Mouse (Mus musculus): ENCODE measurements around the gene Rpl13. TPM values are rescaled to one million over a fixed set of nuclear protein-coding genes. Genes with fewer than 3 reads are reported as not detected.

The Rpl13 gene
- total and polyA plus RNA-seq, 3 experiments: 1,306 to 3,113 TPM; not detected in 1

GRCm38 (mm10) chr8:123122670-123123069, 20.5 kb downstream of the Rpl13 start:
- H3K27me3 ChIP-seq (ENCODE audit: control insufficient read depth in 1 of 2, insufficient read depth in 2 of 2, low read length in 2 of 2): no peaks in the 10 kb centered on the region
- no peak for DNase-seq (ENCODE audit: low read depth, low spot score)
- TF ChIP-seq UBTF (IDR thresholded peaks at IDR 0.05; ENCODE audit: borderline replicate concordance, insufficient read depth, low read depth, low read length) (no peak), ZNF384 (IDR thresholded peaks at IDR 0.05; ENCODE audit: low read depth, low read length) (no peak), NELFE (IDR thresholded peaks at IDR 0.05; ENCODE audit: low read depth, low read length) (no peak), POLR2AphosphoS2 (IDR thresholded peaks at IDR 0.05; ENCODE audit: low read length) (no peak), SMC3 (IDR thresholded peaks at IDR 0.05; ENCODE audit: low read depth, low read length) (no peak), MYB (IDR thresholded peaks at IDR 0.05; ENCODE audit: low read depth, low read length) (no peak), MYC (IDR thresholded peaks at IDR 0.05; ENCODE audit: low read depth, low read length) (no peak), TCF12 (IDR thresholded peaks at IDR 0.05; ENCODE audit: low read depth, low read length) (no peak), RAD21 (IDR thresholded peaks at IDR 0.05; ENCODE audit: low read depth, low read length) (no peak), USF2 (IDR thresholded peaks at IDR 0.05; ENCODE audit: borderline replicate concordance in 1 of 2, insufficient read depth in 1 of 2, low read depth in 1 of 2, low read length in 2 of 2) (no peak)
- H3K9ac ChIP-seq (ENCODE audit: control insufficient read depth, low read depth, low read length, poor library complexity, severe bottlenecking): no peak overlapping the region
- H3K4me3 ChIP-seq (ENCODE audit: control insufficient read depth in 1 of 2, insufficient read depth in 1 of 2, low read depth in 2 of 2, low read length in 2 of 2): no peak overlapping the region
- H3K4me1 ChIP-seq (ENCODE audit: control insufficient read depth in 1 of 2, insufficient read depth in 2 of 2, low read length in 2 of 2): peaks cover 4 to 13% of the 10 kb centered on the region in 2 experiments; a peak in 3 of 4 replicates
- H3K79me2 ChIP-seq (ENCODE audit: control insufficient read depth, insufficient read depth, low read length, poor library complexity): no peaks in the 10 kb centered on the region
- no peak overlapping the region for H3K27ac ChIP-seq (ENCODE audit: control insufficient read depth, low read depth, low read length)
- peaks cover 0 to 3% of the 10 kb centered on the region in 2 experiments; a peak in 1 of 4 replicates for H3K36me3 ChIP-seq (ENCODE audit: control insufficient read depth in 1 of 2, insufficient read depth in 2 of 2, low read length in 2 of 2)
- no peaks in the 10 kb centered on the region for H3K9me3 ChIP-seq (replicated peaks; ENCODE audit: insufficient read depth, low read length)

- no peak for TF ChIP-seq RAD21 (IDR thresholded peaks at IDR 0.05; ENCODE audit: low read depth, low read length)
- no peak for TF ChIP-seq ETS1 (IDR thresholded peaks at IDR 0.05; ENCODE audit: low read depth, low read length)
- no peak for TF ChIP-seq ZMIZ1 (IDR thresholded peaks at IDR 0.05; ENCODE audit: low read depth, low read length)
- no peak for TF ChIP-seq NELFE (IDR thresholded peaks at IDR 0.05; ENCODE audit: low read depth, low read length)
- no peak for TF ChIP-seq JUND (IDR thresholded peaks at IDR 0.05; ENCODE audit: low read depth, low read length)
- TF ChIP-seq ZKSCAN1 (IDR thresholded peaks at IDR 0.05; ENCODE audit: low read depth, low read length): no peak
- no peak for TF ChIP-seq MAFK (IDR thresholded peaks at IDR 0.05; ENCODE audit: borderline replicate concordance, low read depth, low read length)
- Histone ChIP-seq H3K36me3 (ENCODE audit: control insufficient read depth in 1 of 2, insufficient read depth in 2 of 2, low read length in 2 of 2) (no peaks in the 10 kb centered on the region), H3K4me3 (ENCODE audit: control insufficient read depth in 1 of 2, insufficient read depth in 1 of 2, low read depth in 2 of 2, low read length in 2 of 2) (no peak overlapping the region), H3K9me3 (replicated peaks; ENCODE audit: insufficient read depth, low read length) (no peaks in the 10 kb centered on the region), H3K9ac (ENCODE audit: control insufficient read depth, low read depth, low read length, poor library complexity, severe bottlenecking) (no peak overlapping the region), H3K27me3 (ENCODE audit: control insufficient read depth in 1 of 2, insufficient read depth in 2 of 2, low read length in 2 of 2) (no peaks in the 10 kb centered on the region), H3K79me2 (ENCODE audit: control insufficient read depth, insufficient read depth, low read length, poor library complexity) (no peaks in the 10 kb centered on the region), H3K4me1 (ENCODE audit: control insufficient read depth in 1 of 2, insufficient read depth in 2 of 2, low read length in 2 of 2) (no peaks in the 10 kb centered on the region), H3K27ac (ENCODE audit: control insufficient read depth, low read depth, low read length) (no peak overlapping the region)
- DNase-seq (ENCODE audit: low read depth, low spot score): no peak
Observed at GRCm38 (mm10) chr8:123126193-123126816, 24.2 kb downstream of the Rpl13 start.

Data from MEL (cell line).